Mouse (Mus musculus) brain, embryonic 14.5 days (tissue): ENCODE results near the gene Magi2.

Experiments used
- CTCF ChIP-seq: fragments of 200-500 bp; IDR thresholded peaks from 2 replicates; pipeline ENCODE4 v1.5.1; 2012; ENCODE audit warnings: inconsistent platforms, mild to moderate bottlenecking, moderate library complexity, borderline replicate concordance; ENCODE audit not compliant: insufficient read depth, insufficient read length; ENCODE audit errors: extremely low read depth
- POLR2A ChIP-seq: fragments of 200-500 bp; IDR thresholded peaks from 2 replicates; pipeline ENCODE4 v1.6.1; 2012; ENCODE audit warnings: mild to moderate bottlenecking, inconsistent platforms, borderline replicate concordance; ENCODE audit not compliant: poor library complexity, insufficient read depth, insufficient read length, severe bottlenecking; ENCODE audit errors: extremely low read depth

- no peak for TF ChIP-seq CTCF
- TF ChIP-seq POLR2A, result no peak
These were observed 841.7 kb downstream of the Magi2 start for GRCm38 (mm10) chr5:20068496-20068895.
